Mouse (Mus musculus) B cell, adult 62 days (primary cell): ENCODE results near the gene Zfp853. TPM values are rescaled to one million over a fixed set of nuclear protein-coding genes. Genes with fewer than 3 reads are reported as not detected.

Source experiments
- total RNA-seq: library from RNA; stranded (reverse); gene quantifications from 4 replicates; pipeline ENCODE4 v1.2.4, GENCODE M21; 2023

The Zfp853 gene
- 0.61 to 1.0 TPM (median 0.91 TPM) in 4 replicates for total RNA-seq

DNA sequence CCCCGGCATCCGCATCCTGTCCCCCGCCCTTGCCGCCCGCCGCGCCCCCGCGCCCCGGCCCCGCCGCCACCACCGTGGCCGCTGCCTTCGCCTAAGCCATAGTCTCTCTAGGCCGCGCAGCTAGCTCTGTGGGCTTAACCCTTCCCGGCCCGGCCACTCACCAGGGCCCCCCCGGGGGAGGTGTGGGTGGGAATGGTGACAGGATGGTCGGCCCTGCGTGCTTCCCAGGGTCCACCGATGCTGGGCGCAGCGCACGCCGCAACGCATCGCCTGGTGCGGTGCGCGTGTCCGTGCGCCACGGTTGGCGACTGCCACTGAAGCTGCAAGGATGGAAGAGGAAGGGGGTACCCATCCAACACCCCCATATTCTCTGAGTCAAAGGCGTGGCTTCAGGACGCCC is at the start of gene Zfp853:
TSS of gene Zfp853 (minus strand) at position 220 of the 400 bp plus-strand sequence.

DNA sequence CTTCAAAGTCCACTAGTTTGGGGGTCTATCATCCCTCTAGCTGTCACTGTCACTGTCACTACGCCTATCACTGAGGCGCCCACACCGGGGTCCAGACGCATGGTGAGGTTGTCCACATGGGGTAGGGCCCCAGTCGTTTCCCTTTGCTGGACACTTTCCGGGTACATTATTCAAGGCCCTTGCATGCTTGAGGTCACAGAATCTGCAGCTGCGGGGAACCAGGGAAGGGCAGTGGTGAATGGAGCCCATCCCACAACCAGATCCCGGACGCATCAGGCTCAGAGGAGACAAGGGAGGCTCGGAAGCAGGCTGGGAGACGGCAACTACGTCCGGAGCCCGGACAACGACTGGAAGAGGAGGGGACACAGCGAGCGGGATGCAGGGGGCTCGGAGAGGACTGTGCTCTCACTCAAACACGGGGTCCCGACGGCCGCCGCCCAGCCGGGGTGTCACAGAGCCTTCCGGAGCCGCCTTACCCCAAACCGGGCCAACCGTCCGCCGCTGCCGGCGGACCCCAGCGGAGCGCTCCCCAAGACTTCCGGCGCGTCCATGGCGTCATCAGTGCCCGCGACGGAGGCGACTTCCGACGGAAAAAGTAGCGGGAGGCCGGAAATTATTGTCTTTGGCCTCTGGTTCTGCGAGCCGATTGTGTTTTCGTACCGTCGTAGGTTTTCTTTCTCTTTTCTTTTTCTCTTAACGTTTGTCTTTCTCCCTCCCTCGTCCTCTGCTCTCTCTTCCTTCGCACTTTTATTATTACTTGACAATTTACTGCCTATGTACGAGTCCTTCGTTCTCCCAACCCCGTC is 35.5 kb upstream of the Zfp853 start, which contains the start of gene Zdhhc4:
TSS of gene Zdhhc4 (minus strand) at position 567 of the 806 bp plus-strand sequence.

DNA sequence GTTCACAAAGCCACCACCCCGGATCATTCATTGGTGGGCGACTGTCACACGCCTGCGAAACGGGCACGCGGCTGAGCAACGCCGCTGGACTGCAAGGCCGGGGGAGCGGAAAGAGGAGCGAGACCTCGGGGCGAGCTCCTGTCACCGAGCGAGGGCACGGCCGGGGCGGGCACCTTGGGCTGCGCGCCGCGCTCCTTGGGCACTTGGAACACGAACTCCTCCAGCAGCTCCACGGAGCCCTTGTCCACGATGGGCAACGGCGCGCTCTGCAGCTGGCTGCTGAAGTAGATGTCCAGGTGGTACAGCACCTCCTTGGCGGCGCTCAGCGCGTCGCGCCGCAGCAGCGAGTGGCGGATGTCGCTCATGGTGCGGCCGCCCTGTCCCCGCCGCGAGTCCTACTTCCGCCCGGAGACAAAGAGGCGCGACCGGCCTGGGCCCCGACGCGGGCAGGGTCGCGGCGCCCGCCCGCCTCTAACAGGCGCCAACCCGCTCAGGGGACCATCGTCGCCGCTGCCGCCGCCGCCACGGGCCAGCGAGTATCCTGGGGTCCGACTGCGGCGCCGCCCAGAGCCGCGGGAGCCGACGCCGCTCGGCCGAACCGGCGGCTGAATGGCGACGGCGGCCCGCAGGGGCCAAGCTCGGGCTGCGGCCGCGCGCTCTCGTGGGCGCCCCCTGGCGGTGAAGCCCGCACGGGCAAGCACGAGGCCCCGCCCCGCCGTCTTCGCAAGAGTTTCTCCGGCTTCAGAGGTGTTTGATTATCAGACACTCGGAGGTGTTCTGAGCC is 21.5 kb upstream of the Zfp853 start, which contains the start of gene E130309D02Rik:
TSS of gene E130309D02Rik (minus strand) at position 631 of the 784 bp plus-strand sequence.

DNA sequence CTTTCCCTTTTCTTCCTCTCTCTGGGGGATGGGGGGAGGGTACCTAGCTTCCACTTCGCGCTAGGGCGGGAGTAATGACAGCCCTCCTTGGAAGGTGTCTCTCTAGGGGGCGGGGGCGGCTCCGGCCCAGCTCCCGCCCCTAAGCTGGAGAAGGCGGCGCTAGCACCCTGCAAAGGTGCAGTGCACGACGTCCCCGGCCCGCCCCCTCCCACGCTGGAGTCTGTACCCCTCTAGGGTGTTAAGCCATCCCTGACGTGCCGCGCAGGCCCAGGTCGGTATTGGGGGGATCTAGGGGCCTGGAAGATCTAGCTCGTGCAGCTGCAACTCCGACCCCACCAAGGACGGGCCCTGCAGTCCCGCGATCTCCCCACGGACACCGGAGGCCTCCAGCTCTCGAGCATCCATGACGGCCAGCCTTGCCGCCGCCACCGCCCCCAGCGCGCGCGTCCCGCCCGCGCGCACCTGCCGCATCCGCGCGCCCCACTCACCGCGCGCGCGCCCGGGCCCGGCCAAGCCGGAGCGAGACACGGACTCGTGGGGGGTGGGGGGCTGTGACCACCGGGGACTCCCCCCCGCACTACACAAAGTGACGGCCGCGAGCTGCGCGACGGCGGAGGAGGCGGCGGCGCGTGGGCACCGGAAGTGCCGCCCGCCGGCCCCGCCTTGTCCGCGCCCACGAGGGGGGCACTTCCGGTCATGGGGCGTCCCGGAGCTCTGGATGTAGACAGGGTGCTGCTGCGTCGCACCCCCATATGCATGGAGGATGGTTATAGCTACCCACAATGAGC is 23.9 kb downstream of the Zfp853 start, which contains the start of gene Zfp316:
TSS of gene Zfp316 (minus strand) at position 660 of the 788 bp plus-strand sequence.

Other genes starting within 250 kb of the Zfp853 start
- gene Rnf216, start 180.6 kb downstream of the Zfp853 start, total RNA-seq: 112 to 125 TPM (median 123 TPM) in 4 replicates
- 0.32 to 0.36 TPM (median 0.34 TPM) in 3 of 4 replicates, not detected in the other for gene Olfr718-ps1, start 146.0 kb downstream of the Zfp853 start, total RNA-seq
- 11.2 to 13.6 TPM (median 12.1 TPM) in 4 replicates for gene Rbak, start 112.8 kb downstream of the Zfp853 start, total RNA-seq
- gene Spdye4b, start 112.6 kb downstream of the Zfp853 start, total RNA-seq: 0.35 TPM in 1 of 4 replicates, not detected in the others
- gene Spdye4a, start 66.7 kb downstream of the Zfp853 start, total RNA-seq: not detected in 4 replicates
- 20.4 to 32.5 TPM (median 24.3 TPM) in 4 replicates for gene Zfp12, start 58.5 kb downstream of the Zfp853 start, total RNA-seq
- 7.2 to 8.5 TPM (median 7.2 TPM) in 4 replicates for gene Zfp316, start 23.6 kb downstream of the Zfp853 start, total RNA-seq
- 33.5 to 37.9 TPM (median 35.2 TPM) in 4 replicates for gene E130309D02Rik, start 21.7 kb upstream of the Zfp853 start, total RNA-seq
- gene Zdhhc4, start 35.6 kb upstream of the Zfp853 start, total RNA-seq: 61.1 to 63.7 TPM (median 61.6 TPM) in 4 replicates
- gene Grid2ip, start 63.7 kb upstream of the Zfp853 start, total RNA-seq: not detected in 4 replicates
- 25.7 to 33.5 TPM (median 32.4 TPM) in 4 replicates for gene Kdelr2, start 110.2 kb upstream of the Zfp853 start, total RNA-seq
- 11.5 to 13.3 TPM (median 12.8 TPM) in 4 replicates for gene Daglb, start 171.0 kb upstream of the Zfp853 start, total RNA-seq
- 180 to 213 TPM (median 203 TPM) in 4 replicates for gene Rac1, start 234.4 kb upstream of the Zfp853 start, total RNA-seq